ENCODE assay signal across 26 mouse cellular contexts in the genomic region with DNA sequence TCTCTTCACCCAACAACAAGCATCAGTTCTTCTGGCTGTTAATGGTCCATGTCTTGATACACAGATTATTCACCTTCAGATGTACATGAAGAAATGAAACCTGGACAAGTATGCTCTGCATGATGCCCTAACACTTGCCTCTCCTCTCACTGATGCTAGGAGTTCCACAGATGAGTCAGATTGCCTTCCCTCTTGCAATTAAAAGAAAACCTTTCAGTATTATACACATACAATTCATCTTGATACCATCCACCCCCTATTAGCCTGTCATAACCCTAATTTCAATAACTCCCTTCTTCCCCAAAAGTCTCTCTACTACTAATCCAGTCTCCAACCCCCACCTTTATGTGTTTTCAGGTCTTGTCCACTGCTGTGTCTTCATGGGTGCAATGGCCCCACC.
"Had no signal": no experiment of that assay in that cellular context is flagged by ENCODE, and none has a peak within 500 bp of the region (broad histone marks: within the 10 kb centered on the region; RNA-seq: fewer than 3 reads in every experiment).

No protein-coding gene starts in this region.

- H3K36me3 ChIP-seq: embryonic facial prominence, embryonic 10.5 days; embryonic facial prominence, embryonic 12.5 days; embryonic facial prominence, embryonic 13.5 days; embryonic facial prominence, embryonic 15.5 days; forebrain, embryonic 10.5 days; forebrain, embryonic 12.5 days; forebrain, embryonic 15.5 days; heart, embryonic 10.5 days had no signal

- H3K27me3 ChIP-seq: embryonic facial prominence, embryonic 12.5 days; embryonic facial prominence, embryonic 13.5 days; embryonic facial prominence, embryonic 15.5 days; forebrain, embryonic 12.5 days; forebrain, embryonic 13.5 days; forebrain, embryonic 15.5 days had no signal

- H3K9me3 ChIP-seq: embryonic facial prominence, embryonic 10.5 days; embryonic facial prominence, embryonic 12.5 days; embryonic facial prominence, embryonic 13.5 days; embryonic facial prominence, embryonic 15.5 days; forebrain, embryonic 10.5 days; forebrain, embryonic 12.5 days; forebrain, embryonic 13.5 days; forebrain, embryonic 15.5 days; heart, embryonic 10.5 days had no signal

- H3K4me1 ChIP-seq: embryonic facial prominence, embryonic 12.5 days; embryonic facial prominence, embryonic 15.5 days; heart, embryonic 10.5 days had no signal

- H3K9ac ChIP-seq: embryonic facial prominence, embryonic 12.5 days; embryonic facial prominence, embryonic 13.5 days; embryonic facial prominence, embryonic 15.5 days; forebrain, embryonic 12.5 days; forebrain, embryonic 13.5 days; forebrain, embryonic 15.5 days; forebrain, postnatal 0 days had no signal

- H3K4me2 ChIP-seq: embryonic facial prominence, embryonic 12.5 days; embryonic facial prominence, embryonic 13.5 days; embryonic facial prominence, embryonic 15.5 days; forebrain, embryonic 12.5 days; forebrain, embryonic 13.5 days; forebrain, embryonic 15.5 days had no signal

- DNase-seq: cerebellum, adult 9-10 months; cerebellum, adult 9-11 months; cerebellum, postnatal 10 days; cerebellum, postnatal 14 days; cerebellum, postnatal 25 days; embryo, embryonic 11 days; forebrain, postnatal 0 days; gastrocnemius, adult 2 months; gastrocnemius, postnatal 10 days; gastrocnemius, postnatal 14 days; gastrocnemius, postnatal 25 days; gastrocnemius, postnatal 36 days; heart, adult 11 months; heart, adult 2 months had no signal

- H3K4me3 ChIP-seq: embryonic facial prominence, embryonic 10.5 days; embryonic facial prominence, embryonic 12.5 days; embryonic facial prominence, embryonic 13.5 days; embryonic facial prominence, embryonic 15.5 days; erythroblast, embryonic 14.5 days; forebrain, embryonic 10.5 days; forebrain, embryonic 12.5 days; forebrain, embryonic 13.5 days; forebrain, embryonic 15.5 days; gastrocnemius, adult 2 months; heart, adult 2 months; heart, embryonic 10.5 days had no signal

- H3K27ac ChIP-seq: embryonic facial prominence, embryonic 10.5 days; embryonic facial prominence, embryonic 12.5 days; embryonic facial prominence, embryonic 13.5 days; embryonic facial prominence, embryonic 15.5 days; forebrain, embryonic 10.5 days; forebrain, embryonic 12.5 days; forebrain, embryonic 13.5 days; forebrain, embryonic 15.5 days; gastrocnemius, adult 2 months; heart, adult 2 months; heart, embryonic 10.5 days had no signal

- ATAC-seq: forebrain, embryonic 13.5 days; forebrain, embryonic 14.5 days; forebrain, embryonic 15.5 days; forebrain, embryonic 16.5 days; forebrain, postnatal 0 days had no signal
